Mouse (Mus musculus) erythroblast, embryonic 14.5 days (primary cell): ENCODE data around the gene Isyna1. TPM values are rescaled to one million over a fixed set of nuclear protein-coding genes. Genes with fewer than 3 reads are reported as not detected.

ENCODE experiments used
- H3K27me3 ChIP-seq: 2 replicates; pipeline ENCODE4 v1.6.1; 2012; ENCODE audit warnings: inconsistent platforms; ENCODE audit not compliant: control insufficient read depth
- H3K36me3 ChIP-seq: 2 replicates; pipeline ENCODE4 v1.6.1; 2012; ENCODE audit warnings: mild to moderate bottlenecking, inconsistent platforms; ENCODE audit not compliant: control insufficient read depth
- H3K4me1 ChIP-seq: 2 replicates; pipeline ENCODE4 v1.6.1; 2012; ENCODE audit warnings: inconsistent platforms; ENCODE audit not compliant: control insufficient read depth
- H3K4me3 ChIP-seq: replicated peaks from 2 replicates; pipeline ENCODE3; 2012; ENCODE audit warnings: moderate library complexity, mild to moderate bottlenecking, inconsistent platforms
- H3K9me3 ChIP-seq: 2 replicates; pipeline ENCODE4 v1.6.1; 2012; ENCODE audit warnings: low read length, inconsistent platforms, mixed read lengths; ENCODE audit not compliant: control insufficient read depth
- GATA1 ChIP-seq: IDR thresholded peaks from 2 replicates; pipeline ENCODE4 v1.6.1; 2012; ENCODE audit warnings: low read length, inconsistent platforms, mixed read lengths
- TAL1 ChIP-seq: IDR thresholded peaks from 3 replicates; pipeline ENCODE4 v1.6.1; 2012; ENCODE audit warnings: low read length, inconsistent platforms, mixed read lengths
- polyA plus RNA-seq: library from polyadenylated mRNA; stranded (reverse); fragments of >175 nt; gene quantifications from 2 replicates; pipeline ENCODE4 v1.2.3, GENCODE M21; 2012

The Isyna1 gene
- 13.3 and 13.4 TPM in 2 replicates for polyA plus RNA-seq

GRCm38 (mm10) chr8:70593961-70594609, at the start of gene Isyna1:
Isyna1 (plus strand) TSS chr8:70594373.
- no peak for TF ChIP-seq TAL1
- no peak for TF ChIP-seq GATA1
- Histone ChIP-seq H3K4me1 (peaks cover 53% of the 10 kb centered on the region), H3K36me3 (peaks cover 67% of the 10 kb centered on the region)

GRCm38 (mm10) chr8:70546412-70546811, 47.8 kb upstream of the Isyna1 start:
- H3K4me1 ChIP-seq, result peaks cover 67% of the 10 kb centered on the region
- TF ChIP-seq TAL1, result no peak
- no peak for TF ChIP-seq GATA1
- H3K27me3 ChIP-seq, result no peaks in the 10 kb centered on the region
- no peak overlapping the region for H3K4me3 ChIP-seq
- H3K36me3 ChIP-seq, result peaks cover 47% of the 10 kb centered on the region
- H3K9me3 ChIP-seq, result no peaks in the 10 kb centered on the region

More at GRCm38 (mm10) chr8:70593961-70594609, at the start of gene Isyna1:
- Histone ChIP-seq H3K27me3 (no peaks in the 10 kb centered on the region), H3K4me3 (peak within 1 kb of the TSS; percentile 75), H3K9me3 (peaks cover 11% of the 10 kb centered on the region)

GRCm38 (mm10) chr8:70547762-70548161, 46.4 kb upstream of the Isyna1 start:
- peaks cover 70% of the 10 kb centered on the region for H3K4me1 ChIP-seq
- H3K36me3 ChIP-seq, result peaks cover 42% of the 10 kb centered on the region
- no peak overlapping the region for H3K4me3 ChIP-seq
- TF ChIP-seq TAL1, result no peak
- no peak for TF ChIP-seq GATA1
- no peaks in the 10 kb centered on the region for H3K27me3 ChIP-seq
- no peaks in the 10 kb centered on the region for H3K9me3 ChIP-seq

GRCm38 (mm10) chr8:70549412-70550184, 44.6 kb upstream of the Isyna1 start:
- Histone ChIP-seq H3K9me3 (no peaks in the 10 kb centered on the region), H3K4me1 (peaks cover 65% of the 10 kb centered on the region), H3K4me3 (no peak overlapping the region), H3K36me3 (peaks cover 33% of the 10 kb centered on the region), H3K27me3 (no peaks in the 10 kb centered on the region)
- no peak for TF ChIP-seq GATA1
- TF ChIP-seq TAL1, result no peak

- H3K9me3 ChIP-seq, result no peaks in the 10 kb centered on the region
- no peaks in the 10 kb centered on the region for H3K27me3 ChIP-seq
- peaks cover 22% of the 10 kb centered on the region for H3K36me3 ChIP-seq
- H3K4me3 ChIP-seq, result no peak overlapping the region
- H3K4me1 ChIP-seq, result peaks cover 53% of the 10 kb centered on the region
- TF ChIP-seq TAL1 (no peak), GATA1 (no peak)
Measured at GRCm38 (mm10) chr8:70551558-70552161, 42.5 kb upstream of the Isyna1 start.

GRCm38 (mm10) chr8:70552836-70553235, 41.3 kb upstream of the Isyna1 start:
- Histone ChIP-seq H3K4me3 (no peak overlapping the region), H3K4me1 (peaks cover 52% of the 10 kb centered on the region), H3K36me3 (peaks cover 28% of the 10 kb centered on the region), H3K9me3 (no peaks in the 10 kb centered on the region), H3K27me3 (no peaks in the 10 kb centered on the region)
- TF ChIP-seq GATA1 (no peak), TAL1 (no peak)

GRCm38 (mm10) chr8:70553740-70554139, 40.4 kb upstream of the Isyna1 start:
- H3K4me3 ChIP-seq, result no peak overlapping the region
- peaks cover 53% of the 10 kb centered on the region for H3K4me1 ChIP-seq
- no peaks in the 10 kb centered on the region for H3K9me3 ChIP-seq
- H3K36me3 ChIP-seq, result peaks cover 29% of the 10 kb centered on the region
- TF ChIP-seq TAL1 (no peak), GATA1 (no peak)
- H3K27me3 ChIP-seq, result no peaks in the 10 kb centered on the region

GRCm38 (mm10) chr8:70555079-70555747, 39.0 kb upstream of the Isyna1 start:
- peaks cover 62% of the 10 kb centered on the region for H3K4me1 ChIP-seq
- no peak for TF ChIP-seq TAL1
- no peak for TF ChIP-seq GATA1
- H3K4me3 ChIP-seq, result no peak overlapping the region
- no peaks in the 10 kb centered on the region for H3K27me3 ChIP-seq
- H3K9me3 ChIP-seq, result no peaks in the 10 kb centered on the region
- H3K36me3 ChIP-seq, result peaks cover 37% of the 10 kb centered on the region
